ENCODE assay signal across 18 mouse cellular contexts in genomic region chr4:108873746-108874145, GRCm38 (mm10). TPM values are rescaled to one million over a fixed set of nuclear protein-coding genes. Genes with fewer than 3 reads are reported as not detected.
"Had no signal": no experiment of that assay in that cellular context is flagged by ENCODE, and none has a peak within 500 bp of the region (broad histone marks: within the 10 kb centered on the region; RNA-seq: fewer than 3 reads in every experiment).

No protein-coding gene starts in this region.

- H3K36me3 ChIP-seq: neural tube, embryonic 13.5 days; neural tube, embryonic 15.5 days; stomach, embryonic 15.5 days had no signal

- DNase-seq: retina, postnatal 1 day; right cerebral cortex, adult 18-20 months; right cerebral cortex, postnatal 14 days; right cerebral cortex, postnatal 25 days; right cerebral cortex, postnatal 4 days; spleen, adult 18-20 months; thymus, adult 18-20 months; thymus, adult 2 months; thymus, postnatal 14 days; thymus, postnatal 25 days; thymus, postnatal 36 days; thymus, postnatal 4 days had no signal

- H3K9me3 ChIP-seq: neural tube, embryonic 13.5 days; neural tube, embryonic 15.5 days; stomach, embryonic 15.5 days had no signal

- H3K27me3 ChIP-seq: neural tube, embryonic 15.5 days had no signal

- H3K4me2 ChIP-seq: neural tube, embryonic 13.5 days; neural tube, embryonic 15.5 days; stomach, embryonic 15.5 days had no signal

- H3K27ac ChIP-seq: neural tube, embryonic 13.5 days; neural tube, embryonic 15.5 days; stomach, embryonic 15.5 days; stomach, postnatal 0 days had no signal

- H3K9ac ChIP-seq: neural tube, embryonic 13.5 days; neural tube, embryonic 15.5 days; stomach, embryonic 15.5 days had no signal

- H3K4me1 ChIP-seq: neural tube, embryonic 13.5 days; neural tube, embryonic 15.5 days; stomach, embryonic 15.5 days had no signal

- H3K4me3 ChIP-seq: neural tube, embryonic 13.5 days; neural tube, embryonic 15.5 days; stomach, embryonic 15.5 days had no signal

RNA-seq across cellular contexts. Expression of gene A730015C16Rik, which starts 25.3 kb away (rescaled TPM):
- polyA plus RNA-seq: spleen, adult 2 months; thymus, adult 2 months; urinary bladder, adult 2 months had no signal
